Mouse (Mus musculus) heart, embryonic 11.5 days (tissue): Measurements from ENCODE around the gene Tmcc3. TPM values are rescaled to one million over a fixed set of nuclear protein-coding genes. Genes with fewer than 3 reads are reported as not detected.

Experiments used
- ATAC-seq: fragments of 200-750 bp; cut with Nextera tagmentation; replicated peaks from 2 replicates; pipeline ENCODE4 v1.8.0; 2017; ENCODE audit warnings: moderate library complexity; ENCODE audit not compliant: insufficient number of reproducible peaks, low FRiP score, low TSS enrichment
- H3K27ac ChIP-seq: fragments of 300-500 bp; sonication (generic); 2 replicates; pipeline ENCODE4 v1.5.1; 2014; ENCODE audit warnings: mild to moderate bottlenecking, low read depth, low read length
- H3K27me3 ChIP-seq: fragments of 300-500 bp; sonication (generic); 2 replicates; pipeline ENCODE4 v1.6.1; 2014; ENCODE audit warnings: mild to moderate bottlenecking, low read length, mixed read lengths; ENCODE audit not compliant: control insufficient read depth, insufficient read depth
- H3K36me3 ChIP-seq: fragments of 300-500 bp; sonication (generic); 2 replicates; pipeline ENCODE4 v1.6.1; 2014; ENCODE audit warnings: mild to moderate bottlenecking, low read length, moderate library complexity, mixed read lengths; ENCODE audit not compliant: control insufficient read depth, insufficient read depth
- H3K4me1 ChIP-seq: fragments of 300-500 bp; sonication (generic); 2 replicates; pipeline ENCODE4 v1.6.1; 2014; ENCODE audit warnings: low read length; ENCODE audit not compliant: control insufficient read depth, insufficient read depth
- H3K4me2 ChIP-seq: fragments of 300-500 bp; sonication (generic); 2 replicates; pipeline ENCODE4 v1.6.1; 2014; ENCODE audit warnings: mild to moderate bottlenecking, moderate library complexity
- H3K4me3 ChIP-seq: fragments of 300-500 bp; sonication (generic); 2 replicates; pipeline ENCODE4 v1.5.1; 2014; ENCODE audit warnings: low read depth, low read length
- H3K9ac ChIP-seq: fragments of 300-500 bp; sonication (generic); 2 replicates; pipeline ENCODE4 v1.6.1; 2014; ENCODE audit warnings: mild to moderate bottlenecking, low read depth, low read length, moderate library complexity
- H3K9me3 ChIP-seq: fragments of 300-500 bp; sonication (generic); replicated peaks from 2 replicates; pipeline ENCODE4 v1.6.1; 2016; ENCODE audit warnings: low read length; ENCODE audit not compliant: control insufficient read depth
- WGBS: fragments of 180-500 bp; shearing (Covaris S2); extraction: QIAGEN DNeasy Blood & Tissue Kit; methylation state at CpG from one replicate; pipeline ENCODE4 v1.1.7; 2014; ENCODE audit not compliant: insufficient replicate concordance; 5-methylcytosine and 5-hydroxymethylcytosine counted together
- polyA plus RNA-seq: library from polyadenylated mRNA; unstranded; fragments of >200 nt; fragmentation: Nextera tagmentation; extraction: Ambion mirVana; gene quantifications from 2 replicates; pipeline ENCODE4 v1.2.1, GENCODE M21; 2014

The Tmcc3 gene
- polyA plus RNA-seq, 1 experiment from 2014 or later: 10.9 TPM

GRCm38 (mm10) chr10:94466313-94466712 is 154.6 kb downstream of the Tmcc3 start:
- 69% methylated on average over 7 of the region's 7 CpGs for WGBS
- Histone ChIP-seq H3K9ac (no peak overlapping the region), H3K27ac (no peak overlapping the region), H3K36me3 (no peaks in the 10 kb centered on the region), H3K4me2 (no peak overlapping the region), H3K9me3 (0 out of 2 replicates have a peak, but pooled peaks cover 1% of the 10 kb centered on the region), H3K27me3 (no peaks in the 10 kb centered on the region), H3K4me1 (peaks cover 6% of the 10 kb centered on the region; the same call in 1 of the 2 replicates), H3K4me3 (no peak overlapping the region)
- no peak for ATAC-seq

- no peaks in the 10 kb centered on the region for H3K4me1 ChIP-seq
- H3K9me3 ChIP-seq: no peaks in the 10 kb centered on the region
- H3K27ac ChIP-seq: no peak overlapping the region
- H3K27me3 ChIP-seq: no peaks in the 10 kb centered on the region
- no peak overlapping the region for H3K4me3 ChIP-seq
- no peak overlapping the region for H3K4me2 ChIP-seq
- no peaks in the 10 kb centered on the region for H3K36me3 ChIP-seq
- H3K9ac ChIP-seq: no peak overlapping the region
- no peak for ATAC-seq
- 47% methylated on average over 8 of the region's 8 CpGs for WGBS
Measured at GRCm38 (mm10) chr10:94471487-94471886, 159.7 kb downstream of the Tmcc3 start.

GRCm38 (mm10) chr10:94473501-94473900 is 161.8 kb downstream of the Tmcc3 start:
- H3K9me3 ChIP-seq: no peaks in the 10 kb centered on the region
- H3K9ac ChIP-seq: no peak overlapping the region
- no peak overlapping the region for H3K27ac ChIP-seq
- 77% methylated on average over 5 of the region's 5 CpGs for WGBS
- no peak for ATAC-seq
- H3K4me3 ChIP-seq: no peak overlapping the region
- no peaks in the 10 kb centered on the region for H3K36me3 ChIP-seq
- no peaks in the 10 kb centered on the region for H3K4me1 ChIP-seq
- no peaks in the 10 kb centered on the region for H3K27me3 ChIP-seq
- H3K4me2 ChIP-seq: no peak overlapping the region

GRCm38 (mm10) chr10:94474185-94474584 is 162.4 kb downstream of the Tmcc3 start:
- no peaks in the 10 kb centered on the region for H3K27me3 ChIP-seq
- whole genome bisulfite sequencing: 79% methylated on average over 5 of the region's 5 CpGs

GRCm38 (mm10) chr10:94477366-94478225 is 165.8 kb downstream of the Tmcc3 start:
- no peak overlapping the region for H3K27ac ChIP-seq
- H3K27me3 ChIP-seq: no peaks in the 10 kb centered on the region
- WGBS: 78% methylated on average over 13 of the region's 13 CpGs
- no peak for ATAC-seq
- H3K9me3 ChIP-seq: 0 out of 2 replicates have a peak, but pooled peaks cover 3% of the 10 kb centered on the region
- no peaks in the 10 kb centered on the region for H3K36me3 ChIP-seq
- no peak overlapping the region for H3K4me2 ChIP-seq
- no peaks in the 10 kb centered on the region for H3K4me1 ChIP-seq
- no peak overlapping the region for H3K4me3 ChIP-seq
- H3K9ac ChIP-seq: no peak overlapping the region

More at GRCm38 (mm10) chr10:94474185-94474584, 162.4 kb downstream of the Tmcc3 start:
- Histone ChIP-seq H3K9me3 (no peaks in the 10 kb centered on the region), H3K27ac (no peak overlapping the region), H3K9ac (no peak overlapping the region), H3K4me2 (no peak overlapping the region), H3K4me3 (no peak overlapping the region), H3K4me1 (no peaks in the 10 kb centered on the region), H3K36me3 (no peaks in the 10 kb centered on the region)
- ATAC-seq: no peak

- no peak overlapping the region for H3K4me3 ChIP-seq
- H3K4me2 ChIP-seq: no peak overlapping the region
- no peaks in the 10 kb centered on the region for H3K36me3 ChIP-seq
- no peaks in the 10 kb centered on the region for H3K27me3 ChIP-seq
- H3K9me3 ChIP-seq: 0 out of 2 replicates have a peak, but pooled peaks cover 3% of the 10 kb centered on the region
- H3K4me1 ChIP-seq: no peaks in the 10 kb centered on the region
- no peak for ATAC-seq
- WGBS: 73% methylated on average over 13 of the region's 13 CpGs
- H3K9ac ChIP-seq: peak overlapping the region; percentile 22; the same call in 1 of the 2 replicates
- H3K27ac ChIP-seq: no peak overlapping the region
Measured at GRCm38 (mm10) chr10:94479646-94480045, 167.9 kb downstream of the Tmcc3 start.

- no peaks in the 10 kb centered on the region for H3K4me1 ChIP-seq
- H3K9ac ChIP-seq: no peak overlapping the region
- ATAC-seq: no peak
- 0 out of 2 replicates have a peak, but pooled peaks cover 3% of the 10 kb centered on the region for H3K9me3 ChIP-seq
- 78% methylated on average over 13 of the region's 13 CpGs for WGBS
- H3K4me3 ChIP-seq: no peak overlapping the region
- no peaks in the 10 kb centered on the region for H3K27me3 ChIP-seq
- no peak overlapping the region for H3K4me2 ChIP-seq
- H3K27ac ChIP-seq: no peak overlapping the region
- no peaks in the 10 kb centered on the region for H3K36me3 ChIP-seq
Measured at GRCm38 (mm10) chr10:94480380-94481101, 168.8 kb downstream of the Tmcc3 start.

- Histone ChIP-seq H3K4me2 (no peak overlapping the region), H3K9me3 (0 out of 2 replicates have a peak, but pooled peaks cover 3% of the 10 kb centered on the region), H3K36me3 (no peaks in the 10 kb centered on the region), H3K9ac (no peak overlapping the region), H3K4me1 (peaks cover 7% of the 10 kb centered on the region; the same call in 1 of the 2 replicates), H3K4me3 (no peak overlapping the region), H3K27me3 (no peaks in the 10 kb centered on the region), H3K27ac (no peak overlapping the region)
- no peak for ATAC-seq
Measured at GRCm38 (mm10) chr10:94481613-94482012, 169.9 kb downstream of the Tmcc3 start.
